Mouse (Mus musculus) retina, postnatal 1 day (tissue): ENCODE results near the gene Mapkapk5.
A peak's percentile ranks its signal among the peaks of the same experiment; 100 is the strongest.

Experiments
- DNase-seq: peaks from one replicate; pipeline ENCODE4 v3.0.0-alpha.2; 2012

Mapkapk5 gene

DNA sequence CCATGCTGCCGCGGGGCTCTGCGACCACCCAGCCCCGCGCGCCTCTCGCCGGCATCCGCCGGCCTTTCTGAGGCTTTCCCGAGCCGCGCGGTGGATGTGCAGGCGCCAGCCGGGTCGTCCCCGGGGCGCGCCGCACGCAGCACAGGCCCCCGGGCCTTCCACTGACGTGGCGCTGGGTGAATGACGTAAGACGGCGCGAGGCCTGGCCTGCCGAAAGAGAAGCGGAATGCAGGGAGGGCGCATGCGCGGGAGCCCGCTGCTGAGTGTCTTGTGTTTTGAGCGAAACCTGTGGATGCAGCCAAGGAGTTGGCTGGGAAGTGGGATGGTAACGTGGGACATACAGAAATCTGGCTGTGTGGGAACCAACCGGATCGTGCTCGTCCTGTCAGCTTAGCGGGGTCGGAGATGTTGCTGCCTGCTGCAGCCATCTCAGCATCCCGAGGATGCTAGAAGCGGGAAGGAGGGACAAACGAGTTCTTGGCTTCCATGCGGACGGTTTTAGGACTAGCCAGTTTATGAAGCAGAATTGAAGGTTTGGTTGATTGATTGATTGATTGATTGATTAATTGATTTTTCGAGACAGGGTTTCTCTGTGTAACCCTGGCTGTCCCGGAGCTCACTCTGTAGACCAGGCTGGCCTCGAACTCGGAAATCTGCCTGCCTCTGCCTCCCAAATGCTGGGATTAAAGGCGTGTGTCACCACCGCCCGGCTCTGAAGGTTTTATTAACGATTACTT, at the start of gene Mapkapk5:
Gene Mapkapk5, minus strand, starts transcription at position 113 of the 737 bp plus-strand sequence.
- DNase-seq: peak; percentile 97

DNA sequence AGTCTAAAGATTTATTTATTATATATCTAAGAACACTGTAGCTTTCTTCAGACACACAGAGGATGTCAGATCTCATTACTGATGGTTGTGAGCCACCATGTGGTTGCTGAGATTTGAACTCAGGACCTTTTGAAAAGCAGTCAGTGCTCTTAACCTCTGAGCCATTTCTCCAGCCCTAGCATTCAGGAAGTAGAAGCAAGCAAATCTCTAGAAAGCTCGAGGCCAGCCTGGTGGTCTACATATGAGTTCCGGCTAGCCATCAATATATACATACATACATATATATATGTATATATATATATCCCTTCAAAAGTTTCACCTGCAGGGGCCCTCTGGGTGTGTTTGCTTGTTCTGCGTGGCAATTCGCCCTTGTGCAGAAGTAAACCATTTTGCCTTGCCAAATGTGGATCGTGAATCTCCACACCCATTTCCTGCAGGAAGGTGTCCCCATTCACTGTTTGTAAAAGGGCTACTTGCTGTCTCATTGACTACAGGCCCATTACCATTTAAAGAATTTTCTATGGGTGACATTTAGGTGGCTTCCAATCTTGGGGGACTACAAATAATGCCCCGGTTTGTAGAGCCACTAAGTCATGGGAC, 49.1 kb upstream of the Mapkapk5 start:
- no peak for DNase-seq

DNA sequence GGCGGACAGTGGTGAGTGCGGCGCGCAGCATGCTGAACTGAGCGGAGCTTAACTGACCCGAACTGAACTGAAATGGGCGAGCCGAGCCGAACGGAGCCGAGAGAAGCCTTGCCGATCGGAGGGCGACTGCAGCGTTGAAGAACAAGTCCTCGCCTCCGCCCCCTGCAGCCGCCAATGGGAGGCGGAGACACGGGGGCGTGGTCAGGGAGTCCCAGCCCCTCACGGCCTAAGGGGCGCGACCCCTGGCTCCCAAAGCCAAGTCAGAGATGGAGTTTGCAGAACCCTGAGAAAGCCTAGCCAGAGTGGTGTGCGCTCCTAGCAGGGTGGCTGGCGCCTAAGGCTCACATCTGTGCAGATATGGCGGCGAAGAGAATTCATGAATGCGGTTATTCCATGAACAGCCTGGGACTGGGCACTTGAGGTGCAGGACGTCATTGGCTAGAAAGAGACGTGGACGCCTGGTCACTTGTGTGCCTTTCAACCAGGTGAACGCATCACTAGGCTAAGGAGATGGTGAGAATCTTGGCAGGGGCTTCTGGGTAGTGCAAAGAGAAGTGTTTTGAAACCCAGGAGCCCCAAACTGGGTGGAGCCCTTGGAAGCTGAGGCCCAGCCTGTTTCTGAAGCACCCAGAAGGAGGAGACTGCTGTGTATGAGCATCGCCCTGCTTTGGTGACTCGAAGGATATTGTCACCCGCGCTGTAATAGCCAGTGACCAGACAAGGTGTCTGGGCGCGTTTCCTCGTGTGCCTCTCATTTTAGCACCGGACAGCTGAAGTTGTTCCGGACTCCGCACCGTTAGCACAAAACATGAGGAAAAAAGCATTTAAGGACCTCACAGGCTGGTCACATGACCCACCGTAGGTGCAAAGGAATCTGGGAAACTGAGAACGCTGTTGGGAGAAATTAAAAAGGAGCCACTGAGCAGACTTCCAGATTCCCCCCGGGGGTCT, 48.0 kb upstream of the Mapkapk5 start, which contains the start of gene Aldh2:
Gene Aldh2, minus strand, starts transcription at position 374 of the 951 bp plus-strand sequence.
- peak; percentile 89 for DNase-seq

DNA sequence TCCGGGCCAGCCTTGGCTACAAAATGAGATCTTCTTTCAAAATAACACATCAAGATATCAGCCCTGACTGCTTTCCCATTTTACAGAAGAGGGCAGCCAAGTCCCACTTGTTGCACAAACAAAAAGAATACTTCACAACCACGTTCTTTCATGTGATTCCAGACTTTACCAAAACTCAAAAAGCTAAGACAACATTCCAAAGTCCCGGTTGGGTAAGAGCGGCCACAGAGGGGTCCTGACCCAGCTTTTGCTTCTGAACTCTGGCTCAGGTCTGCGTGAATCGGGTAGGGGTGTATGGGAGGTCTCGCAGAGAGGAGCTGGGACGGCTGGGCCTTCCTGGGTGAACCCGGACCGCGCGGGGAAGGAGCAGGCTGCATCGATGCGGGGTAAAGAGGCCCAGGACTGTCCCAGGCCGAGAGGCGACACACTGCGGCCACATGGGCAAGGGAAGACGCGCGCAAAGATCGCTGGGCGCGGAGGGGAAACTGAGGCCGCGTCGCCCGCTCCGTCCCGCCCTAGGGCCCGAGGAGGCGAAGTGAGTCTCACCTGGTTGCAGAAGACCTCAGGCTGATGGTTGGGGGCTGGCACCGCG, 47.2 kb upstream of the Mapkapk5 start:
- peak; percentile 4 for DNase-seq

DNA sequence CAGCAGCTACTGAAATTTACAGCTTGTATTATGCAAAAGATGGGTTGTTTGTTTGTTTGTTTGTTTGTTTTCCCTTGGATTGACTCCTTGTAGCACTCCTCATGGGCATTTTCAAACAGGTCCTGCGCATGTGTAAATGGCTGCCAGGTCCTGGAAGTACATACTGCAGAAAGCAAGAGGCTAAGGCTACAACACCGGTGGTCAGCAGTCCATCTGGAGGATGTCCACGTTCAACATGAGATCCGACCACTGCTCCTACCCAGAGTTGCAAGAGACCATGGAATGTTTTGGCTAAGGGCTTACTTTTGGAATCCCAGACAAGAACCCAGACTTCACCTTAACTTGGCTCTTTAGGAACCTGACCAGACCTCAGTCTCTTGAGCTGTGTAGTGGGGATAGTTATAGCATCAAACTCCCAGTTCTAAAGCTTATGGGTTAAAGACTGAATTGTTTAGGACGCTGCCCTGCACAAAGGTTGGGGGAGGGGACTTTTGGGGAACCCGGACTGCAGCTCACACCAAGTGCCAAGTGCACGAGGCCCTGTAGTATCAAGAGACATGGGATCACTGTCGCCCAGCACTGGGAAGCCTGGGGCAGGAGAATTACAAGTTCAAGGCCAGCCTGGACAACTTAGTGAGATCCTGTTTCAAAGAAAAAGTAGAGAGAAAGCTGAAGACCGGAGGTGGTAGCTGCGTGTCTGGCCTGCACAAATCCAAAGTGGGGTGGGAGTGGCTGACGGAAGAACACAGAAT, 46.5 kb upstream of the Mapkapk5 start:
- DNase-seq: no peak

DNA sequence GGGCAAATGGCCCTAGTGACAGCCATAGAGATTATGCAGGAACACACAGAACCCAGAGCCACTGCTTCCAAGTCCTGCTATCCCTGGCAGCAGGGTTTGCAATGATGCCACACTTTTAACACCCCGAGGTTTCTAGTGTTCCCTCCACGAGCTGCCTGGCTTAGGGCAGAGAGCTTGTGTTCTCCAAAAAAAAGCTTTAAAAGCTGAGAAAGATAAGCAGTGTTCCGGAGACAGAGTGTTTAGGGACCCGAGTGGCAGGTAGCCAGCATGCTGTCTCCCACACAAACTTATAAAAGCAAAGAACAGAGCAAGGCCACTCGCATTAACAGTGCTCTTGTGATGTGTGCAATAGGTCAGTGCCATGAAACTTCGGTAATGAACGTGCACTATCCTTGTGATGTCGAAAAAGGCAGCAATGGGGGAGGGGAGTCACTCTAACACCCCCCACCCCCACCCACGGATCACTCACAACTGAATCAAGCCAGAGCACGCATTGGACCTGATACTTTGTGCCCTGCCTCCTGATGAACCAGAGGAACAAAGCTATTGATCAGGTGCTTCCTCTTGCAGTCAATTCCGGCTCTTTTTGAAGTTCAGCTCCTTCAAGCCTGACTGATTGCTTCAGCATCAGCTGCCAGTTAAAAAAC, 45.8 kb upstream of the Mapkapk5 start:
- DNase-seq: no peak

DNA sequence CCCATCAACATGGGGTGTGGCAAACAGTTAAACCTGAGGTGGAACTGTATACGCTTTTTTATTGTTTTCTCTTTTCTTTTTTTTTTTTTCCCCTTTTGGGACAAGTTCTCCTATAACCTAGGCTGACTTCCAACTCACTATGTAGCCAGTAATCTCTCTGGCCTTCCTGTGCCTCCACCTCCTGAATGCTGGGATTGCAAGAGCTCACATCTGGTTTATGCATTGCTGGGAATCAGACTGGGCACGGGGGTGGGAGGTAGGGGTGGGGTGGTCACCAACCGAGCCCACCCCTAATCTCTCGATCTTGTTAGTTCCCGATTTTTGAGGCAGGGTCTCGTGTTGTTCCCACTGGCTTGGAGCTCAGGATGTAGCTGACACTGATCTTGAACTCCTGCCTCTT, 44.2 kb upstream of the Mapkapk5 start:
- DNase-seq: no peak

DNA sequence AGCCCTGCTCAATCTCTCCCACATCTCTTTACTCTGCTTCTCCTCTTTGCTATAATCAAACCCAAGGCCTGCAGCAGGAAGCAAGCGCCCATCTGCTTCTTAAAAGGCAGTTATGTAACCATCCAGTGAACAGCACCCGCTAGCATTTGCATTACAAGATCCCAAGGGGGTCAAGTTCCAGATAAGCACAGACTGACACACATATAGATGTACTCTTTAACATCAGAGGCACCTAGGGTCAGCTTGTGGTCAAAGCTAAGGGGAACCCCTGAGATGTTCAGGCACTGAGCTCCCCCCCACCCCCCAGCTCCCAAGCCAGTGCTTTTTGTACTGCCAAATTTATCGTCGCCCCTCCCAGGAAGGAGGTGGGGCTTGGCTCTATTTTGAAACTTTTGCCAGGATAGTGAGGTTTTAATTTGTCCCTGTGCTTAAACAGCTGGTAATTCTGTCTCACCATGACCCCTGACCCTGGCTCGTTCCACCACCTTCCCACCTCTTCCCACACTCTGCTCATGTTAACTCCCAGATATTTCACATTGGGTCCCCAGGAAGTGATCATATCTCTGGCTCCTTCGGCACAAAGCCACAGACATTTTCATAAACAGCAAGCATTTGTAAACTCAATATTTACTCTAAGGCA, 40.8 kb upstream of the Mapkapk5 start:
- DNase-seq: no peak

DNA sequence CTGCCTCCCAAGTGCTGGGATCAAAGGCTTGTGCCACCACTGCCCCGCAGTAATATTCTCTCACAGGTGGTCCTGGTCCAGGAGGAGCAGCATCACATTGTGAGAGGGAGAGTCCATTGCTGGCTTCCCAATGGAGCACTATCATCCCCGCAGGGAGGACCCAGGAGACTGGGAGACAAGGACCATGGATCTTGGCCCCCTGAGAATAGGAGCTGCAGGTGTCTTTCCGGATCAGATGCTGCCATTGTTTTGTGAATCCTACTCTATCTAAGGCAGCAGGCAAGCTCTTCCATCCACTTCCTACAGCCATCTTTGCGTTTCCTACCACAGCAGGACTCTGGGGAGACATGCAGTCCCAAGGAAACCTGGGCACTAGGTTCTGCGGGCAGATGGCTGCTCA, 40.0 kb upstream of the Mapkapk5 start:
- DNase-seq: no peak

DNA sequence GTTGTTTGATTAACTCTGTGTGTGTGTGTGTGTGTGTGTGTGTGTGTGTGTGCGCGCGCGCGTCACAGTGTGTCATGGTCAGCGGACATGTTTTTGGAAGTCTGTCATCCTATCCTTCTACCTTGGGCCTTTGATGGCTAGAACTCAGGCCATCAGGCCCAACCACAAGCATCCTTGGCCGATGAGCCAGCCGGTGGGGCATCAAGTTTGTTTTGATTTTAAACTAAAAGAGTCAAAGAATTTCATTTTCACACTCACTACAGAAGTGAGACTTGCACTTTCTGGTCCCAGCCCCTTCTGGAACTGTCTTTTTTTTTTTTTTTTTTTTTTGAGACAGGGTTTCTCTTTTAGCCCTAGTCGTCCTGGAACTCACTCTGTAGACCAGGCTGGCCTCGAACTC, 39.3 kb upstream of the Mapkapk5 start:
- DNase-seq: no peak

DNA sequence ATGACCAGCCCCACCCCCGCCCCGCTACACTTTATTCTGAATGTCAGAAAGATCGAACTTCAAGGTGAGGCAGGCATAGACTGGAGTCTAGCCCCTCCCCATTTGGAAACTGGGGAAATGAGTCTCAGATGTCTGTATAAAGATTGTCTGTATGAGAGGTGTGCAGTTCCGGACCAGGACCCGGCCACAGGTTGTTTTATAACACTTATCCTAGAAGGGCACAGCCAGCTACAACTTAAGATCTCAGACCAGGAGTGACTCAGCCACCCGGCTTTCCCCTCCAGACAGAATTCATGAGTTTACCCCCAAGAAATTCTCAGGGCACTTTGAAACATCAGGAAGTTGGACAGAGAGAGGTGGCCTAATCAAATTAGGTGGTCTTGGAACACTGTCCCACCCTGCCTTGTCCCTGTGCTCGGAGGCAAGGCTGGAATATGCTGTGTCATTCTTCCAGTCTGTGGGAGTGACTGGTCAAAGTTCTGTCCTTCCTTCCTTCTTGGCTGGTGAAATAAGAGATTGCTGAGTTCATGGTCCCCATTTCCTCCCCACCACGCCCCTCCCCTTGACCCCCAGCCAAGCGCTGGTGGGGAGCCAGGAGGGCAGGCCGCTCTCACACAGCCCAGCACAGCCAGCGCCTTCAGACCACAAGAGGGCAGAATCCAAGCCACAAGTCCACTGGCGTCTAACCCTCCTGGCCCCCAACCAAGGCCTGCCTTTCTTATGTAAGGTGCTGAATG, 38.2 kb upstream of the Mapkapk5 start:
- peak; percentile 31 for DNase-seq

DNA sequence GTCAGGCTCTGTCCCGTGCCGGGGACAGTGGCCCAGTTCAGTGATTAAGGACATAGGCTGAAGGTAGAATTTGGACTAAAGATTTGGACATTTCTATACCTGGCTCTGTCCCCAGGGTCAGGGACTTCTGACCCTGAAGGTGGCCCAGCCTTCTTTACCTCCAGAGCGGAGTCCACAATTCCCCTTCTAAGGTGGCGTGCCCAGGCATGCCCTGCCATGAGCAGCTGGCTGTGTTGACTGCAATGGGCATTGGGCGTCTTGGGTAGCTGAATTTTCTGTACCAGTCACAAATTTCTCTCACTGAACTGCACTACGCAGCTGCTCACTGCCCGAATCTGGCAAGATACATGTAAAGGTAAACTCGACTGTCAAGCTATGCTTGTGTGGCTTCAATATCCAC, 36.2 kb upstream of the Mapkapk5 start:
- DNase-seq: no peak

DNA sequence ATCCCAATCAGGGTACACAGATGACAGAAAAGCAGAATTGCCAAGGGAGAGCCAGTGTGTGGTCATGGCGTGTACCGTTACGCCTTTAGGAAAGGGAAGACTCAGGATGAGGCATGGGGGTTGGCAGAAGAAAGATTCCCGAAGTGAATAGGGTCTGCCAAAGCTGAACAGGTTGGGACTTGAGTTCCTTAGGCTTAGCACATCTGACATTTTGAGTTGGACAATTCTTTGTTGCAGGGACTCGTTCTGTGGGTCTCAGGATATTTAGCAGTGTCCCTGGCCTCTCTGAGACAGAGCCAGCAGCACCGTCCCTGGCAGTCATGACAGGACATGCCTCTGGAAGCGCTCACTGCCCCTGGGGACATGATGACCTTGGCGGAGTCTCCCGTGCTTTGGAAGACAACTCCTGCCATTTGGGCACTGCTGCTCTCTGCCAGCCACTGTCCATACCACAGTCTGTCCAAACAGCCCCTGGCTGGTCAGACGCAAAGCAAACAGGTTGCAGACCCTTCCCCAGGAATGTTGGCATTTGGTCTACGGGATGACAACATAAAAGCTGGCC, 31.3 kb upstream of the Mapkapk5 start:
- DNase-seq: no peak

DNA sequence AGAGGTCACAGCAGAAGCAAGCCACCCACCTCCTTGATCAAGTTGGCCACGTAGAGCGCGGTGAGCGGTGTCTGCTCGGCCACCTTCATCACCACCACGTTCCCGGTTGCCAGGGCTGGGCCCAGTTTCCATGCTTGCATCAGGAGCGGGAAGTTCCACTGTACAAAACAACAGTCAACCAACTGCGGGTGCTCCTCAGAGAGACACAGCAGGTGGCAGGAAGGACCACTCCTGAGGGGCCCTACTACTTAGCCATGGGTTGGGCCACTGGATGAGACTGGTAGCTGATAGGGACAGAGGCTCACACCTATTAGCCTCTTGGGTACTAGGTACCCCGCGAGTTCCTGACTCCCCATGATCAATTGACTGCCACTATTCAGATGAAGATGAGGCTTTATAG, 30.2 kb upstream of the Mapkapk5 start:
- no peak for DNase-seq

DNA sequence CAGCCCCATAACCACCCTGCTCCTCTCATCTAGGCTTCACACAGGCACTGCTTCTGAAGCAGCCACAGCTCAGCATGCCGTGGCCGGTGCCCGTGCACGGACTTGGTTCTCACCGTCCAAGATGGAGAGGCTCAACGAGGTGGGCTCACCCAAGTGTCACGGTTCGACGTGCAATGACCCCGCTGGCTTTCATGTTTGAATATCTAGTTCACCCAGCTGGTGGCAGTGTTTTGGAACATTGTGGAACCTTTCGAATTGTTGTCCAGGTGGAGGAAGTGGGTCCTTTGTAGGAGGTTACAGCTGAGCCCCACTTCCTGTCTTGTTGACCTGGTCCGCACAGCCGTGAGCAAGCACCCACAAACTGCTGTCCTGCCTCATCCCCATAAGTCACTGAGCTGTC, 28.4 kb upstream of the Mapkapk5 start:
- DNase-seq: no peak

DNA sequence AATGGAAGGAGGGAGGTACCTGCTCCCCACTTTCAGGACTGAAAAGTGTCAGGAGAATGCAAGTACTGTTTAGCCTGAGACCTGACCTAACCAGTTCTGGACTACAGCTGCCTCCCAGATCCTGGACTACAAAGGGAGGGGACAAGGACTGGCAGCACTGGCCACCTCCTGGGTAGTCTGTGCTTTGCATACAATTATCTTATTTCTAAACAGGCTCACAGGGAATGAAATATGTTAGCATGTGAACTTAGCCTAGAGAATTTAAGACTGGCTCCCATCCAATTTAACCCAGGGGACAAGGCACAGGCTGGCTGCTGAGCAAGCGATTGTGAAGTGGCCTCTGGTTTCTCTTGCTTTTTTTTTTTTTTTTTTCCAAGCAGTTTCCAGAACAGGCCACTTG, 25.1 kb upstream of the Mapkapk5 start:
- no peak for DNase-seq

DNA sequence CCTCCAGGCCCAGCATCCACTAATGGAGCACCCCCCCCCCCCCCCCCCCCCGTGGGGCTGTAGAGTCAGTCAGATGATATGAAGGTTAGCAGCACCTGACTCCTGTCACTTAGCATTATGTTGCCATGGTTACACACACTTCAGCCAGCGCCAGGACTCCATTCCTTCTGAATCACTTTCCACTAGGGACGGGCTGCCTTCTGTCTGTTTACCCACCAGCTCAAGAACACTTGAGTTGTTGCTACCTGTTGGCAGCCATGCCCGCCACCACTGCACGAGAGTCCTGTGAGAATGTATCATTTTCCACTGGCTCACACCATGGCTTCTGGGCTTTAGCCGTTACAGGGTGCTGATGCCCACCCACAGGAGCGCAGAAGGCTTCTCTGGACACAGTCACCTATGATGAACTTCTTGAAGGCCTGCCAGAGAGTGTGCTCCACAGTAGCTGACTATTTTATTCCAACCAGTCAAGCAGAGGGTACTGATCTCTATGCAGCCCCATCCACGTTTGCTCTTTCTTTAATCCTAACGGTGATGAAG, 24.2 kb upstream of the Mapkapk5 start:
- DNase-seq: no peak

DNA sequence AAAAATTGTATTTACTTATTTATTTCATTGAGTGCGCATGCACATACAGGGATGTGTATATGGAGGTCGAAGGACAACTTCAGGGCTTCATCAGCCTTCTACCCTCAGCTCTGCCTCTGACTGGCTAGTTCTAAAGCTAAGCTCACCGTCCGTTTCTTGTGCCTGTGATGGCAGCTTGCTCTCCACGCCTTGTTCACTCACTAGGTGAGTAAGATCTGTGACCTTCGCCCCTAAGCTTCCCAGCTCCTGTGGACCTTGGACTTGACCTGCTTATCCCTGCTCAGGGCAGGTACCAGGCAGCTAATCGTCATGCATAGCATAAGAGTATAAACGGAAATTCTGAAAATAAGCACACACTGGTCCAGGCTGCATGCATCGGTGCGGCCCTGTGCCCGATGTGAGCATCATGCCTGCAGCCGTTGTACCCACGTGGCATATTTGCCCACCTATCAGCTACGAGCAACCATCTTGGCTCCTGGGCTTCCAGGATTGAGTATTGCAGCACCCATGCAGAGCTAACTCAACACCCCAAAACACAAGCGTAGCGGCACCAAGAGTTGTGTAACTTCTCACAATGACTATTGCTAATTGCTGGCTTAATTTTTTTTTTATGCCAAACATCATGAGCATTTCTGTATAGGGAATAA, 20.5 kb upstream of the Mapkapk5 start:
- no peak for DNase-seq

DNA sequence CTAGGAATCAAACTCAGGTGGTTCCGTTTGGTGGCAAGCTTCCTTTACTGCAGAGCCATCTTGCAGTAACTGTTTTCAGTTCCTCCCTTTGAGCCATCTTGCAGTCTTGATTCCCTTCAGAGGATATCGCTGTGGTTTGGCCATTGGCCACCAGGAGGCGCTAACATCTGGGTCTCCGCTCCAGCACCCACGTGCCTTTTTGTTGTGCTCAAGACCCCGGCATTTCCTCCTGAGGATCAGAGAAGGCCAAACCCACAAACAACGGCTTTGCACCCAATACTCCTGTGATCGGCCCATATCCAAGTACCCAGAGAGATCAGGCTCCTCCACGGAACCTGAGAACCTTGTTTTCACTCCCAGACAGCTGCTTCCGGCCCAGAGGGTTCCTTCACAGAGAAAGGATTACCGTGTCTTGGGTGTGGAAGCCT, 18.8 kb upstream of the Mapkapk5 start:
- DNase-seq: peak; percentile 89
